Comparison of ENCODE assay signal across 16 mouse cellular contexts in genomic region chr2:72602152-72602551, GRCm38 (mm10).
A peak's percentile ranks its signal among the peaks of the same experiment; 100 is the strongest.
DNase-seq lines count a peak whose midpoint lies in the region; ATAC-seq lines count a peak whose summit lies in the region.
"Had no signal": no experiment of that assay in that cellular context is flagged by ENCODE, and none has a peak within 500 bp of the region (broad histone marks: within the 10 kb centered on the region; RNA-seq: fewer than 3 reads in every experiment).

No protein-coding gene starts in this region.

- peak; percentile 36 for DNase-seq in heart, adult 8-10 months (ENCODE audit: low spot score)
- peak; percentile 21 to 28 for DNase-seq in right cerebral cortex, adult 2 months (ENCODE audit: low spot score in 2 of 2)
- DNase-seq in right cerebral cortex, postnatal 25 days: no peak
- DNase-seq in left cerebral cortex, adult 18-20 months (ENCODE audit: low spot score in 2 of 2): peak; percentile 16 to 30
- DNase-seq in limb, embryonic 10.5 days (ENCODE audit: low spot score): no peak
- DNase-seq in forebrain, embryonic 10.5 days (ENCODE audit: extremely low spot score, low spot score): no peak
- DNase-seq in adrenal gland, postnatal 14 days: no peak
- DNase-seq: adrenal gland, postnatal 25 days; kidney, adult 2 months; kidney, postnatal 25 days; lung, adult 18-20 months had no signal

- no peak overlapping the region for H3K4me3 ChIP-seq in heart, embryonic 11.5 days (ENCODE audit: low read depth, low read length)
- no peak overlapping the region for H3K4me3 ChIP-seq in limb, embryonic 10.5 days
- no peak overlapping the region for H3K4me3 ChIP-seq in forebrain, embryonic 10.5 days
- H3K4me3 ChIP-seq: heart, embryonic 15.5 days; hindbrain, embryonic 10.5 days; midbrain, embryonic 12.5 days; neural tube, embryonic 15.5 days had no signal

- WGBS in heart, embryonic 11.5 days (ENCODE audit: insufficient replicate concordance): 73% methylated on average over 1 of the region's 1 CpGs
- 71% methylated on average over 1 of the region's 1 CpGs for WGBS in limb, embryonic 10.5 days
- 85% methylated on average over 1 of the region's 1 CpGs for WGBS in forebrain, embryonic 10.5 days

- ATAC-seq in heart, embryonic 11.5 days (replicated peaks; ENCODE audit: insufficient number of reproducible peaks, low FRiP score, low TSS enrichment): no peak

- H3K27me3 ChIP-seq in heart, embryonic 11.5 days (ENCODE audit: control insufficient read depth, insufficient read depth, low read length): no peaks in the 10 kb centered on the region
- H3K27me3 ChIP-seq in limb, embryonic 10.5 days (ENCODE audit: low read depth, poor library complexity, severe bottlenecking): no peaks in the 10 kb centered on the region
- peaks cover 5% of the 10 kb centered on the region; the same call in 1 of the 2 replicates for H3K27me3 ChIP-seq in forebrain, embryonic 10.5 days (ENCODE audit: poor library complexity, severe bottlenecking)
- H3K27me3 ChIP-seq: heart, embryonic 15.5 days; neural tube, embryonic 15.5 days had no signal

- no peaks in the 10 kb centered on the region for H3K36me3 ChIP-seq in heart, embryonic 11.5 days (ENCODE audit: control insufficient read depth, insufficient read depth, low read length)
- no peaks in the 10 kb centered on the region for H3K36me3 ChIP-seq in limb, embryonic 10.5 days
- no peaks in the 10 kb centered on the region for H3K36me3 ChIP-seq in forebrain, embryonic 10.5 days (replicated peaks)
- H3K36me3 ChIP-seq: heart, embryonic 15.5 days; hindbrain, embryonic 10.5 days; midbrain, embryonic 12.5 days; neural tube, embryonic 15.5 days had no signal

- no peak overlapping the region for H3K4me2 ChIP-seq in heart, embryonic 11.5 days
- H3K4me2 ChIP-seq: heart, embryonic 15.5 days; midbrain, embryonic 12.5 days; neural tube, embryonic 15.5 days had no signal

- peaks cover 6% of the 10 kb centered on the region; the same call in 1 of the 2 replicates for H3K4me1 ChIP-seq in heart, embryonic 11.5 days (ENCODE audit: control insufficient read depth, insufficient read depth, low read length)
- peaks cover 12% of the 10 kb centered on the region; the same call in 1 of the 2 replicates for H3K4me1 ChIP-seq in limb, embryonic 10.5 days
- H3K4me1 ChIP-seq in forebrain, embryonic 10.5 days: peaks cover 12% of the 10 kb centered on the region

- no peaks in the 10 kb centered on the region for H3K9me3 ChIP-seq in heart, embryonic 11.5 days (replicated peaks; ENCODE audit: control insufficient read depth, low read length)
- H3K9me3 ChIP-seq in limb, embryonic 10.5 days (replicated peaks): no peaks in the 10 kb centered on the region
- H3K9me3 ChIP-seq in forebrain, embryonic 10.5 days: no peaks in the 10 kb centered on the region
- H3K9me3 ChIP-seq: heart, embryonic 15.5 days; hindbrain, embryonic 10.5 days; midbrain, embryonic 12.5 days; neural tube, embryonic 15.5 days had no signal

- H3K9ac ChIP-seq in heart, embryonic 11.5 days (ENCODE audit: low read depth, low read length): no peak overlapping the region
- H3K9ac ChIP-seq: heart, embryonic 15.5 days; midbrain, embryonic 12.5 days; neural tube, embryonic 15.5 days had no signal

- no peak overlapping the region for H3K27ac ChIP-seq in heart, embryonic 11.5 days (ENCODE audit: low read depth, low read length)
- no peak overlapping the region for H3K27ac ChIP-seq in limb, embryonic 10.5 days
- H3K27ac ChIP-seq in forebrain, embryonic 10.5 days: no peak overlapping the region
- H3K27ac ChIP-seq: heart, embryonic 15.5 days; hindbrain, embryonic 10.5 days; midbrain, embryonic 12.5 days; neural tube, embryonic 15.5 days had no signal

Comparison
In these comparisons a context has a peak if more than half of its experiments do, and no peak if none do; other contexts are left out.
1. DNase-seq: peak in heart, adult 8-10 months (single experiment), right cerebral cortex, adult 2 months (2 of 2) and left cerebral cortex, adult 18-20 months (2 of 2); none in right cerebral cortex, postnatal 25 days (single experiment), limb, embryonic 10.5 days (single experiment), forebrain, embryonic 10.5 days (single experiment) and adrenal gland, postnatal 14 days (single experiment).